Mouse (Mus musculus) neural tube, embryonic 15.5 days (tissue): ENCODE measurements at regions not wholly inside any gene's neighbourhood (a gene's known extent, or its start where the extent isn't known, plus 50 kb on each side); places are given as distances from the start of the nearest gene placed in this dataset.

Experiments used
- ATAC-seq: fragments of 200-750 bp; cut with Nextera tagmentation; 2 replicates; pipeline ENCODE4 v1.8.0; 2017; ENCODE audit warnings: mild to moderate bottlenecking, moderate TSS enrichment, moderate library complexity; ENCODE audit not compliant: low FRiP score
- H3K27ac ChIP-seq: fragments of 300-500 bp; sonication (generic); replicated peaks from 2 replicates; pipeline ENCODE4 v1.5.1; 2015; ENCODE audit warnings: mild to moderate bottlenecking, inconsistent platforms
- H3K27me3 ChIP-seq: fragments of 300-500 bp; sonication (generic); replicated peaks from 2 replicates; pipeline ENCODE4 v1.6.1; 2015; ENCODE audit warnings: inconsistent platforms
- H3K36me3 ChIP-seq: fragments of 300-500 bp; sonication (generic); 2 replicates; pipeline ENCODE4 v1.6.1; 2015; ENCODE audit warnings: inconsistent platforms
- H3K4me1 ChIP-seq: fragments of 300-500 bp; sonication (generic); 2 replicates; pipeline ENCODE4 v1.6.1; 2015; ENCODE audit warnings: inconsistent platforms
- H3K4me2 ChIP-seq: fragments of 300-500 bp; sonication (generic); 2 replicates; pipeline ENCODE4 v1.6.1; 2015; ENCODE audit warnings: inconsistent platforms, mild to moderate bottlenecking, moderate library complexity
- H3K4me3 ChIP-seq: fragments of 300-500 bp; sonication (generic); replicated peaks from 2 replicates; pipeline ENCODE4 v1.5.1; 2015; ENCODE audit warnings: mild to moderate bottlenecking, inconsistent platforms
- H3K9ac ChIP-seq: fragments of 300-500 bp; sonication (generic); replicated peaks from 2 replicates; pipeline ENCODE4 v1.6.1; 2015; ENCODE audit warnings: mild to moderate bottlenecking, inconsistent platforms
- H3K9me3 ChIP-seq: fragments of 300-500 bp; sonication (generic); replicated peaks from 2 replicates; pipeline ENCODE4 v1.6.1; 2016; ENCODE audit warnings: inconsistent platforms
- WGBS: fragments of 180-500 bp; shearing (Covaris S2); methylation state at CpG from one replicate; pipeline ENCODE4 v1.1.7; 2015; ENCODE audit warnings: mixed read lengths; 5-methylcytosine and 5-hydroxymethylcytosine counted together

DNA sequence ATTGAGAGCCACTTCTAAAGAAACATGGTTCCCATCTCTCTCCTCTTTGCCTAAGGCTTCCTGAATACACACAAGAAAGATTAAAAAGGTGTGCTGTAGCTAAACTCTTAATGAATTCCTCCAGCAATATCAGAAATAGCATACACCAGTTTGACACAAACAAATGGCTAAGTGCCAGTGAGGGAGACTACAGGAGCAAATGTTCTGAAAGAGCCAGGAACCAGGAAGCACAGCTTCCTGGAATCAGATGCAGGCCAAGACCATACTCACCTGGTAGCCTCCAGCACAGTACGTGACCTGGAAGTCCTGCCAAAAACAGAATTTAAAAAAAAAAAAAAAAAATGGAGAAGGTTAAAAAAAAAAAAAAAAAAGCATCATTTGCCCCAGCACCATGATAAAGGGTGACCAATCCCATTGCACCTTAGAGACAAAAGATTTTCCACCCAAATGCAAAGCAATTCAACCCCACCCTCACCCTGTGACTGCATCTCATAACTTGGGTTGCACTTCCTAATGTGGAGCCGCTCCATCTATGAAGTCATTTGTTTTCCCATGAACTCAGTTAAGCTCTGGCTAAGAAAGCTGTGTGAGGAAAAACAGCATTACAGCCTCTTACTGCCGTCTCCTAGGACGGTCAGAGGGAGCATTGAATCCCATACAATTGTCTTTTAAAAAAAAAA is 149.3 kb upstream of the Nt5e start:
- no peak for ATAC-seq
- Histone ChIP-seq H3K9me3 (no peaks in the 10 kb centered on the region), H3K4me3 (no peak overlapping the region), H3K4me1 (no peaks in the 10 kb centered on the region), H3K9ac (no peak overlapping the region), H3K36me3 (no peaks in the 10 kb centered on the region), H3K4me2 (no peak overlapping the region), H3K27ac (no peak overlapping the region), H3K27me3 (no peaks in the 10 kb centered on the region)
- whole genome bisulfite sequencing, result 80% methylated on average over 4 of the region's 4 CpGs

DNA sequence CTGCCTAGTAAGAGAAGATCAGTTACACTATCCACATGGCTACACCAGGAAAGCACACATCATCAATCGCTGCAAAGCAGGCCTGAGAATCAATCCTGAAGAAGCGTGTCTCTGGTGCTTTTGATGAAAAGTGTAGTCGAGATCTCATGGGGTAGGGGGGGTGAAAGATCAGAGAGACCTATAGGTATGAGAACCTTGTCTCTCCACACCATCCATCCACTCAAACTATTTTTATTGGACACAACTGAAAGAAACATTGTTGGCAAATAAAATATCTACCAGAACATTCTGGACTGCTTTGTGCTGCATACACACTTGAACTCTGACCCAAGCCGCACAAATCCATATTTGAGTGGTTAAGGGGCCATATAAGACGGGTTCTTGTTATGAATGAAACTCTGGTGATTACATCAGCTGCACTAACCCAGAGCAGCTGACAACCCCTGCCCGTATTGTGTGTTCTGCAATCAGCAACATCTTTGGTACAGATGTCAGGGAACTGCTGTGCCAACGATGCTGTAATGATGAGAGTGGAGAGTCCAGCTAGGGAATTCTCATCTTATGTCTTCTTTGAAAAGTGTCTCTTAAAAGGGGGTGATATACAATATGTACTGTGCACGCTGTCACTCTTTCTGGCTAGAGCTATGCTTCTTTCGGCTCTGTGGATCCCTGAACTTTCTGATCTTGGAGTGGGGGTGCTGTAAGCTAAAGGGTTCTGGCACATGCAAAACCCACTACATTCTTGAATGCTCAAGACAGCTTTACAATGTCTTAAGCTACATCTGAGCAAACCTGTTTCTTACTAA is 145.6 kb upstream of the Nt5e start:
- WGBS, result 92% methylated on average over 9 of the region's 9 CpGs
- no peak overlapping the region for H3K4me3 ChIP-seq
- no peaks in the 10 kb centered on the region for H3K27me3 ChIP-seq
- ATAC-seq, result no peak
- H3K27ac ChIP-seq, result no peak overlapping the region
- H3K4me1 ChIP-seq, result no peaks in the 10 kb centered on the region
- no peak overlapping the region for H3K9ac ChIP-seq
- H3K4me2 ChIP-seq, result no peak overlapping the region
- H3K36me3 ChIP-seq, result no peaks in the 10 kb centered on the region
- H3K9me3 ChIP-seq, result no peaks in the 10 kb centered on the region

DNA sequence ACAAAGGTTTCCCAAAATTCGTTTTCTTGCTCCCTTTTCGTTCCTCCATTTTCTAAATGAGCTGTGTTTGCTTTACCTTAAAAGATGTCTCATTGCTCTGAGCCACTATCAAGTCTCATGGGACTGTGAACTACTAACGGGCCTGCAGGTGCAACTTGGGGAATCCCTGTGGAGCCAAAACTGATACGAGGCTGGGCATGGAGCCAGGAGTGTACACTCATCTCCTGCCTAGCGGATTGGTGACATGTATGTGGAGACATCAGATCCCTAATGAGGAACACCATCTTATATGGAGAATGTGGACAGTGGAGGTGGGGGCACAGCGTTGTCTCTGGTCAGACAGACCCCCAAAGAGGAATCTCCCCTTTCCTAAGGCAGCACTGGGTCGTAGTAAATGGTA is 119.6 kb upstream of the Nt5e start:
- Histone ChIP-seq H3K36me3 (no peaks in the 10 kb centered on the region), H3K27ac (no peak overlapping the region), H3K9me3 (no peaks in the 10 kb centered on the region), H3K27me3 (no peaks in the 10 kb centered on the region), H3K4me2 (no peak overlapping the region), H3K4me1 (no peaks in the 10 kb centered on the region), H3K4me3 (no peak overlapping the region), H3K9ac (no peak overlapping the region)
- ATAC-seq, result no peak
- WGBS, result 77% methylated on average over 7 of the region's 7 CpGs

DNA sequence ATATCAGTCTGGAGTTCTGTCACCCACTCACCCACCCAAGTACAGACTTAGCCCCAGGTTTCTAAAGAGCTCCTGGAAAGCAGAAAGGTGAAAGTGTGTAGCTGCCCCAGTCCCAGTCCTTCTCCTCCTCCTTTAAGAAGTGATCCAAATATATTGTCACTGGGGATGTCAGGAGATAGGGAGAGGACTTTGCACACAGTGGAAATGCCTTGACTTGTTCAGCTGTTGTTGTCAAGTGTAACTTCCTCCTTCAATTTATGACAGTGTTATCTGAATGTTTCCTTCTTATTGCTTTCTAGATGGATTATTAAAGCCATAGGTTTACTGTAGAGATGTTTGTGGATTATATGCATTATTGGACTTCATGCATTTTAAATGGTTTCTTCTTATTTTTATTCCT is 119.0 kb upstream of the Nt5e start:
- Histone ChIP-seq H3K27me3 (no peaks in the 10 kb centered on the region), H3K4me2 (no peak overlapping the region), H3K9me3 (no peaks in the 10 kb centered on the region), H3K4me3 (no peak overlapping the region), H3K9ac (no peak overlapping the region), H3K36me3 (no peaks in the 10 kb centered on the region), H3K4me1 (no peaks in the 10 kb centered on the region), H3K27ac (no peak overlapping the region)
- ATAC-seq, result no peak

DNA sequence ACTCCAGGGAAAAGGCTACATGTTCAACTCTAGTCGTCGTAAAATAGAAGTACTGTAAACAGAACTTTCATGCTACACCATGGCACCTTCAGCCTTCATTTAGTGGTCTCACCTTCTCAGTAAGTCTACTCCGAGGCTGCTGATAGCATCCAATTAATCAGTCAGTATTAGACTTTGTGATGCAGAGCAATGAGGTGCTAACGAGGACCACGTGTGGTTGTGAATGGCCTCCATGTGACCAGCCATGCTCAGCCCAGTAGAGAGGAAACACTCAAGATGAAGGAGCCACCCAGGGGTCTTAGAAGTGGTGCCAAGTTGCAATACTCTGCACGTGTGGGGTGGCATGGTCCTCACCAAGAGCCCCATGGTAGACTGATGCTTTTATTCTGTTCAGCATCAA is 112.2 kb upstream of the Nt5e start:
- Histone ChIP-seq H3K9ac (no peak overlapping the region), H3K4me1 (no peaks in the 10 kb centered on the region), H3K9me3 (no peaks in the 10 kb centered on the region), H3K36me3 (no peaks in the 10 kb centered on the region), H3K27ac (no peak overlapping the region), H3K4me2 (no peak overlapping the region), H3K4me3 (no peak overlapping the region), H3K27me3 (no peaks in the 10 kb centered on the region)
- 77% methylated on average over 6 of the region's 6 CpGs for WGBS
- ATAC-seq, result no peak

DNA sequence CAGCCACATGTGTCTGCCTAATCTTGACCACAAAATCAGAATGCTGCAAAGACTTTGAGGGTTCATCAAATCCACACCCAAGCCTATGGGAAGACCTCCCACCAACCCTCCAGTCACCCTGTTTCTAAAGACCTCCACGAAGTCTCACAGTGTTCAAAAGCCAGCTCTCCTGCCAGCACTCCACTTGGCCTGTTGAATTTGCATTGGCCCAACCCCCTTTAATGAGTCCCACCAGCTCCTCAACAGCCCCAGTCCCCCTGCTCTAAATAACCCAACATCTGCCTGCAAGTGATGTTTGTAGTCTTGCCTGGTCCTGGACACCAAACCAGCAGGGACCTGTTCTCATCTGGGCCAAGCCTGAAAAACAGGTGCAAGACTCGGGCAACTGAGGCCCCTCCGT is 106.6 kb upstream of the Nt5e start:
- H3K4me3 ChIP-seq, result no peak overlapping the region
- ATAC-seq, result no peak
- 63% methylated on average over 3 of the region's 3 CpGs for WGBS
- H3K4me1 ChIP-seq, result no peaks in the 10 kb centered on the region
- no peak overlapping the region for H3K27ac ChIP-seq
- no peak overlapping the region for H3K9ac ChIP-seq
- no peak overlapping the region for H3K4me2 ChIP-seq
- H3K36me3 ChIP-seq, result no peaks in the 10 kb centered on the region
- H3K27me3 ChIP-seq, result no peaks in the 10 kb centered on the region; the same call in 1 of the 2 replicates
- no peaks in the 10 kb centered on the region for H3K9me3 ChIP-seq

DNA sequence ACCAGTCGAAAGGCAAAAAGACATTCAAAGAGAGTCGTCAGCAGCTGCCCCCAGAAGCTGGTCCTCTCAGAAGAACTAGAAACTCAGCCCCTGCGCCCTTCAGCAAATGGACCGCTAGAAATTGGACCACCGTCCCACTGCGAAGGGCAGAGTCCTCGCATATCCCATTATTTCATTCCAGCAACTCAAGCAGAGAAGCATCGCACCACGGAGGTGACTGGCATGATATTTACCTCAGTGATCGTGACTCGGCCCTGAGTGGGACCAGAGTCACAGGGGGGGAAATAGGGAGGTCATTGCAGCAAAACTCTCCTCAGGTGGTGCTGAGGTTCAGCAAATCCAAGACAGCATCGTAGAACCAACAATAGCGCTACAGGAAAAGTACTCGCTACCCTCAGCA is 105.7 kb upstream of the Nt5e start:
- no peak overlapping the region for H3K4me2 ChIP-seq
- H3K4me3 ChIP-seq, result no peak overlapping the region
- ATAC-seq, result no peak
- H3K27me3 ChIP-seq, result no peaks in the 10 kb centered on the region; the same call in 1 of the 2 replicates
- no peak overlapping the region for H3K9ac ChIP-seq
- no peaks in the 10 kb centered on the region for H3K4me1 ChIP-seq
- no peak overlapping the region for H3K27ac ChIP-seq
- WGBS, result 82% methylated on average over 14 of the region's 14 CpGs
- no peaks in the 10 kb centered on the region for H3K36me3 ChIP-seq
- H3K9me3 ChIP-seq, result no peaks in the 10 kb centered on the region

DNA sequence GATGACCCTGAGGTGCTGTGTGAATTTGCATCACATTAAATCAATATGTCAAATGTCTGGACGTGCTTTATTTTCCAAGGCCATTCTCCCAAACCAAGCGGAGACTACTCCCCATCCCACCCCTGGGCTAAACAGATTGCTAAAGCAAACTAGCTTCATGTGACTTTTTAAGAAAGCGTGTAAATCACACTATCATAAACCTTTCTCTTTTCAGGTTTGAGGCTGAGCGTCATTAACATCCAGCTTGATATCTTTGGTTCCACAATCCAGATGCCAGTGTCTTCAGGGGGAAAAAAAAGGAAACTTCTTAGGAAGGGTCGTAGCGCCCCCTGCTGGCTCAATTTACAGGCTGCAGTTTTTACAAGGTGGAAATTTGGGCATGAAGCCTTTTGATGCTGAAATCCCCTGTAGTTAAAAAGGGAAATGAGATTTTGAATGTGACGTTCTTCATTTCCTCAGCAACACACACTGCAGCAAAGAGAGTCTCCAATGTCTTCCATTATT is 105.1 kb upstream of the Nt5e start:
- no peaks in the 10 kb centered on the region for H3K4me1 ChIP-seq
- no peak overlapping the region for H3K27ac ChIP-seq
- H3K36me3 ChIP-seq, result no peaks in the 10 kb centered on the region
- no peak overlapping the region for H3K9ac ChIP-seq
- H3K4me2 ChIP-seq, result no peak overlapping the region
- WGBS, result 10% methylated on average over 7 of the region's 7 CpGs
- no peak overlapping the region for H3K4me3 ChIP-seq
- ATAC-seq, result peak; percentile 61; the same call in 1 of the 2 replicates
- no peaks in the 10 kb centered on the region for H3K9me3 ChIP-seq
- H3K27me3 ChIP-seq, result no peaks in the 10 kb centered on the region; the same call in 1 of the 2 replicates

DNA sequence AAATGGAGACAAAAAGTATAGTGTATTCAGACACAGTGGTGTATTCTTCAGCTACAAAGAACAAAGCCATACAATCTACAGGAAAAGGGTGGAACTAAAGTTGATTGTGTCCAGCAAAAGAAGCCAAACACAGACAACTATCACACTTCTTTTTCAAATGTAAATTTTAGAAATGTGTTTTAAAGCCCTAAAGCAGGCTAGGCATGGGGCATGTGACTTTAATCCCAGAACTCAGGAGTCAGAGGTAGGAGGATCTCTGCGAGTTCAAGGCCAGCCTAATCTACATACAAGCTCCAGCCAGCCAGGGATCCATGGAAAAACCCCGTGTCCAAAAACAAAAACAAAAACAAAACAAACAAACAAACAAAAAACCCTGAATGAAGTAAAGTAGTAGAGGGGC is 89.9 kb upstream of the Nt5e start:
- H3K36me3 ChIP-seq, result no peaks in the 10 kb centered on the region
- no peak overlapping the region for H3K4me3 ChIP-seq
- 67% methylated on average over 2 of the region's 2 CpGs for WGBS
- no peak overlapping the region for H3K9ac ChIP-seq
- H3K27ac ChIP-seq, result no peak overlapping the region
- H3K4me1 ChIP-seq, result peaks cover 3% of the 10 kb centered on the region; the same call in 1 of the 2 replicates
- ATAC-seq, result no peak
- no peak overlapping the region for H3K4me2 ChIP-seq
- H3K27me3 ChIP-seq, result no peaks in the 10 kb centered on the region
- H3K9me3 ChIP-seq, result no peaks in the 10 kb centered on the region

DNA sequence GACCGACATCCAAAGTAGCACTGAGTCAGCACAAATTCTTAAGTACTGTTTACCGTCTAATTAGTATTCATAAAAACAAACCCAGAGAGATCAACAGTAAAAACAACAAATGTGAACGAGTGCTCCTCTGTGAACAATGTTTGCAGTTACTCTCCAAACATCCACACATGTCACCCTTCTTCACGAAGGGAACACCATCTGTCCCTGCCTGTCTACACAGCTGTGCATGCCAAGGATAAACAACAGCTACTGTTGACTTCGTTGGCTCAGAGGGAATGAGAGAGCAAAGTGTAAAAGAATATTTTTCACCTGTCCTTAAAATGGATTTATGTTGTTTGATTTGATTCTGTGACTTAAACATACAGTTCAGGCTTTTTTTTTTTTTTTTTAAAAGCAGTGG is 88.7 kb upstream of the Nt5e start:
- H3K4me1 ChIP-seq, result peaks cover 3% of the 10 kb centered on the region; the same call in 1 of the 2 replicates
- ATAC-seq, result no peak
- no peak overlapping the region for H3K4me3 ChIP-seq
- H3K27ac ChIP-seq, result no peak overlapping the region
- no peak overlapping the region for H3K9ac ChIP-seq
- H3K4me2 ChIP-seq, result no peak overlapping the region
- H3K27me3 ChIP-seq, result no peaks in the 10 kb centered on the region
- no peaks in the 10 kb centered on the region for H3K9me3 ChIP-seq
- H3K36me3 ChIP-seq, result no peaks in the 10 kb centered on the region
- 62% methylated on average over 5 of the region's 5 CpGs for WGBS

DNA sequence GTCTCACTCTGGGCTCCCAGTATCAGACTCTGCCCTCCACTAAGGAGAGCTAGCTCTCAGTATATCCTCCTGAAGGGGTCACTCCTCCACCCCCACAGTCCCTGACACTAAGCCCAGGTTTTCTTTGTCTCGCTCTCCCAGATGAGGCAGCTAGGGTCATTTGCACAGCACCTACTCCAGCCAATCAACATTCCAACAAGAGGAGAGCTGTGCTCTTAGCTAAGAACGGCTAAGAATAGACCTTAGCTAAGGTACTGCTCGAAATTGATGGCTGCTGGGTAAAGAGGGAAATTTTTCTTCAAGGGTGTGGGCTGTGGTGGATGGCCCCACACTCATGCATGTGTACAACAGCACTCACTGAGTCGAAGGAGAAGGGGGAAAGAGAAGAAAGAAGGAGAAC is 86.3 kb upstream of the Nt5e start:
- H3K4me2 ChIP-seq, result peak overlapping the region; percentile 56
- H3K27ac ChIP-seq, result no peak overlapping the region
- peak; percentile 9; the same call in 1 of the 2 replicates for ATAC-seq
- WGBS, result 15% methylated on average over 4 of the region's 4 CpGs
- H3K4me3 ChIP-seq, result peak overlapping the region; percentile 34; the same call in 1 of the 2 replicates
- no peaks in the 10 kb centered on the region for H3K36me3 ChIP-seq
- peaks cover 3% of the 10 kb centered on the region; the same call in 1 of the 2 replicates for H3K4me1 ChIP-seq
- no peaks in the 10 kb centered on the region for H3K27me3 ChIP-seq
- no peak overlapping the region for H3K9ac ChIP-seq
- no peaks in the 10 kb centered on the region for H3K9me3 ChIP-seq
